Mouse (Mus musculus): ENCODE data around the gene Dctpp1. TPM values are rescaled to one million over a fixed set of nuclear protein-coding genes. Genes with fewer than 3 reads are reported as not detected.
"Not testable (repeated sequence)": the region's sequence is repeated elsewhere in the genome, so short reads cannot be mapped to it uniquely, and the experiment has no call there.

The Dctpp1 gene
- polyA plus RNA-seq, 1 experiment from 2014 or later, result 138 TPM

GRCm38 (mm10) chr7:127256518-127256917 is 4.0 kb downstream of the Dctpp1 start:
- H3K27ac ChIP-seq (ENCODE audit: low read depth, low read length), result no peak overlapping the region
- H3K36me3 ChIP-seq (ENCODE audit: control insufficient read depth, insufficient read depth, low read length), result no peaks in the 10 kb centered on the region
- H3K9ac ChIP-seq (replicated peaks; ENCODE audit: low read depth, low read length), result no peak overlapping the region

GRCm38 (mm10) chr7:127255965-127256364 is 4.5 kb downstream of the Dctpp1 start:
- Histone ChIP-seq H3K9ac (replicated peaks; ENCODE audit: low read depth, low read length) (no peak overlapping the region), H3K27me3 (ENCODE audit: control insufficient read depth, insufficient read depth, low read length) (no peaks in the 10 kb centered on the region), H3K9me3 (ENCODE audit: control insufficient read depth, low read length) (no peaks in the 10 kb centered on the region), H3K4me3 (ENCODE audit: low read depth, low read length) (no peak overlapping the region), H3K36me3 (ENCODE audit: control insufficient read depth, insufficient read depth, low read length) (no peaks in the 10 kb centered on the region), H3K4me2 (ENCODE audit: low read depth, low read length) (no peak overlapping the region), H3K27ac (ENCODE audit: low read depth, low read length) (no peak overlapping the region), H3K4me1 (ENCODE audit: control insufficient read depth, insufficient read depth, low read length) (peaks cover 16% of the 10 kb centered on the region; the same call in 1 of the 2 replicates)
- no peak for ATAC-seq (ENCODE audit: low read depth)
- 94% methylated on average over 2 of the region's 2 CpGs for WGBS

More at GRCm38 (mm10) chr7:127256518-127256917, 4.0 kb downstream of the Dctpp1 start:
- Histone ChIP-seq H3K4me1 (ENCODE audit: control insufficient read depth, insufficient read depth, low read length) (peaks cover 18% of the 10 kb centered on the region; the same call in 1 of the 2 replicates), H3K9me3 (ENCODE audit: control insufficient read depth, low read length) (no peaks in the 10 kb centered on the region), H3K4me2 (ENCODE audit: low read depth, low read length) (no peak overlapping the region), H3K4me3 (ENCODE audit: low read depth, low read length) (no peak overlapping the region), H3K27me3 (ENCODE audit: control insufficient read depth, insufficient read depth, low read length) (no peaks in the 10 kb centered on the region)
- WGBS, result 90% methylated on average over 5 of the region's 5 CpGs
- no peak for ATAC-seq (ENCODE audit: low read depth)

GRCm38 (mm10) chr7:127255008-127255407 is 5.5 kb downstream of the Dctpp1 start:
- ATAC-seq (ENCODE audit: low read depth), result no peak
- Histone ChIP-seq H3K9ac (replicated peaks; ENCODE audit: low read depth, low read length) (peak overlapping the region; percentile 67), H3K4me3 (ENCODE audit: low read depth, low read length) (peak overlapping the region; percentile 53), H3K36me3 (ENCODE audit: control insufficient read depth, insufficient read depth, low read length) (no peaks in the 10 kb centered on the region), H3K27me3 (ENCODE audit: control insufficient read depth, insufficient read depth, low read length) (no peaks in the 10 kb centered on the region), H3K4me2 (ENCODE audit: low read depth, low read length) (peak overlapping the region; percentile 81), H3K9me3 (ENCODE audit: control insufficient read depth, low read length) (no peaks in the 10 kb centered on the region), H3K27ac (ENCODE audit: low read depth, low read length) (peak overlapping the region; percentile 87), H3K4me1 (ENCODE audit: control insufficient read depth, insufficient read depth, low read length) (peaks cover 14% of the 10 kb centered on the region; the same call in 1 of the 2 replicates)
- 20% methylated on average over 4 of the region's 4 CpGs for WGBS

- H3K4me3 ChIP-seq (ENCODE audit: low read depth, low read length), result peak overlapping the region; percentile 53
- H3K27me3 ChIP-seq (ENCODE audit: control insufficient read depth, insufficient read depth, low read length), result no peaks in the 10 kb centered on the region
- peak overlapping the region; percentile 67 for H3K9ac ChIP-seq (replicated peaks; ENCODE audit: low read depth, low read length)
- no peaks in the 10 kb centered on the region for H3K36me3 ChIP-seq (ENCODE audit: control insufficient read depth, insufficient read depth, low read length)
- no peaks in the 10 kb centered on the region for H3K9me3 ChIP-seq (ENCODE audit: control insufficient read depth, low read length)
- peak overlapping the region; percentile 81 for H3K4me2 ChIP-seq (ENCODE audit: low read depth, low read length)
- under 1% methylated on average over 136 of the region's 136 CpGs for WGBS
- ATAC-seq (ENCODE audit: low read depth), result peak; percentile 93
- peaks cover 12% of the 10 kb centered on the region; the same call in 1 of the 2 replicates for H3K4me1 ChIP-seq (ENCODE audit: control insufficient read depth, insufficient read depth, low read length)
- H3K27ac ChIP-seq (ENCODE audit: low read depth, low read length), result peak overlapping the region; percentile 94
These were observed 6.4 kb downstream of the Dctpp1 start for GRCm38 (mm10) chr7:127253821-127254769.

- Histone ChIP-seq H3K36me3 (ENCODE audit: control insufficient read depth, insufficient read depth, low read length) (0 out of 2 replicates have a peak, but pooled peaks cover 3% of the 10 kb centered on the region), H3K9me3 (ENCODE audit: control insufficient read depth, low read length) (no peaks in the 10 kb centered on the region), H3K4me3 (ENCODE audit: low read depth, low read length) (peak overlapping the region; percentile 53), H3K27ac (ENCODE audit: low read depth, low read length) (peak overlapping the region; percentile 94), H3K9ac (replicated peaks; ENCODE audit: low read depth, low read length) (peak overlapping the region; percentile 67), H3K27me3 (ENCODE audit: control insufficient read depth, insufficient read depth, low read length) (no peaks in the 10 kb centered on the region), H3K4me2 (ENCODE audit: low read depth, low read length) (peak overlapping the region; percentile 81), H3K4me1 (ENCODE audit: control insufficient read depth, insufficient read depth, low read length) (peaks cover 12% of the 10 kb centered on the region; the same call in 1 of the 2 replicates)
- WGBS, result 88% methylated on average over 6 of the region's 6 CpGs
- ATAC-seq (ENCODE audit: low read depth), result no peak
These were observed 7.2 kb downstream of the Dctpp1 start for GRCm38 (mm10) chr7:127253341-127253740.

GRCm38 (mm10) chr7:127252414-127252813 is 8.1 kb downstream of the Dctpp1 start:
- 87% methylated on average over 2 of the region's 2 CpGs for WGBS
- Histone ChIP-seq H3K27me3 (ENCODE audit: control insufficient read depth, insufficient read depth, low read length) (no peaks in the 10 kb centered on the region), H3K4me1 (ENCODE audit: control insufficient read depth, insufficient read depth, low read length) (peaks cover 12% of the 10 kb centered on the region; the same call in 1 of the 2 replicates), H3K36me3 (ENCODE audit: control insufficient read depth, insufficient read depth, low read length) (0 out of 2 replicates have a peak, but pooled peaks cover 3% of the 10 kb centered on the region), H3K9ac (replicated peaks; ENCODE audit: low read depth, low read length) (no peak overlapping the region), H3K4me3 (ENCODE audit: low read depth, low read length) (no peak overlapping the region), H3K4me2 (ENCODE audit: low read depth, low read length) (no peak overlapping the region), H3K27ac (ENCODE audit: low read depth, low read length) (no peak overlapping the region), H3K9me3 (ENCODE audit: control insufficient read depth, low read length) (no peaks in the 10 kb centered on the region)
- ATAC-seq (ENCODE audit: low read depth), result no peak

GRCm38 (mm10) chr7:127250511-127250910 is 10.0 kb downstream of the Dctpp1 start:
- 91% methylated on average over 8 of the region's 8 CpGs for WGBS
- H3K4me2 ChIP-seq (ENCODE audit: low read depth, low read length), result not testable (repeated sequence)

GRCm38 (mm10) chr7:127244658-127245510 is 15.6 kb downstream of the Dctpp1 start:
- Histone ChIP-seq H3K9me3 (ENCODE audit: control insufficient read depth, low read length) (no peaks in the 10 kb centered on the region), H3K4me2 (ENCODE audit: low read depth, low read length) (peak overlapping the region; percentile 76), H3K4me3 (ENCODE audit: low read depth, low read length) (peak overlapping the region; percentile 90), H3K36me3 (ENCODE audit: control insufficient read depth, insufficient read depth, low read length) (0 out of 2 replicates have a peak, but pooled peaks cover 3% of the 10 kb centered on the region), H3K9ac (replicated peaks; ENCODE audit: low read depth, low read length) (peak overlapping the region; percentile 88), H3K27ac (ENCODE audit: low read depth, low read length) (peak overlapping the region; percentile 82), H3K27me3 (ENCODE audit: control insufficient read depth, insufficient read depth, low read length) (no peaks in the 10 kb centered on the region), H3K4me1 (ENCODE audit: control insufficient read depth, insufficient read depth, low read length) (peaks cover 24% of the 10 kb centered on the region)
- 14% methylated on average over 27 of the region's 33 CpGs for WGBS
- ATAC-seq (ENCODE audit: low read depth), result peak; percentile 69

More at GRCm38 (mm10) chr7:127250511-127250910, 10.0 kb downstream of the Dctpp1 start:
- H3K27ac ChIP-seq (ENCODE audit: low read depth, low read length); H3K4me3 ChIP-seq (ENCODE audit: low read depth, low read length); H3K27me3 ChIP-seq (ENCODE audit: control insufficient read depth, insufficient read depth, low read length); H3K9me3 ChIP-seq (ENCODE audit: control insufficient read depth, low read length); H3K36me3 ChIP-seq (ENCODE audit: control insufficient read depth, insufficient read depth, low read length); H3K9ac ChIP-seq (replicated peaks; ENCODE audit: low read depth, low read length); ATAC-seq (ENCODE audit: low read depth): not testable (repeated sequence)
- peaks cover 24% of the 10 kb centered on the region for H3K4me1 ChIP-seq (ENCODE audit: control insufficient read depth, insufficient read depth, low read length)

All from neural tube, embryonic 14.5 days (tissue).